Mouse (Mus musculus) heart, adult 2 months (tissue): ENCODE measurements around the gene Tnfaip2.

ENCODE experiments used
- EP300 ChIP-seq: fragments of 200-500 bp; IDR thresholded peaks from 2 replicates; pipeline ENCODE4 v1.6.1; 2011; ENCODE audit warnings: low read depth, low read length, control low read depth; ENCODE audit not compliant: insufficient read depth
- POLR2A ChIP-seq: fragments of 200-500 bp; IDR thresholded peaks from 2 replicates; pipeline ENCODE4 v1.6.1; 2011; ENCODE audit warnings: mild to moderate bottlenecking, low read depth, low read length, control low read depth; ENCODE audit not compliant: insufficient read depth

- no peak for TF ChIP-seq POLR2A
- no peak for TF ChIP-seq EP300
Observed at GRCm38 (mm10) chr12:111503063-111503567, 60.8 kb downstream of the Tnfaip2 start.
